Mouse (Mus musculus) kidney, adult 11 months (tissue): ENCODE measurements around the gene Olfr646.

Experiments
- DNase-seq: peaks from one replicate; pipeline ENCODE4 v3.0.0; 2022

Gene Olfr646

DNA sequence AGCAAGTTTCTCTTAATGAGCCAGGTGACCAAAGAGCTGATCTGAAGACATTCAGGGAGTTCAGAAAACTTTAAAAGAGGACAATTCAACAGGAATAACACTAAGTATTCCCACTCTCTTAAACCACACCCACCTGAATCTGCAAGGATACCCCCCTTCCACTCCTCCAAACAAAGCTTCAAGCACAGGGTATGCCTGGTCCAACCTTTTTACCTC lies at the start of gene Olfr646:
Olfr646 (plus strand) TSS at position 117 of the 216 bp plus-strand sequence.
- no peak for DNase-seq

DNA sequence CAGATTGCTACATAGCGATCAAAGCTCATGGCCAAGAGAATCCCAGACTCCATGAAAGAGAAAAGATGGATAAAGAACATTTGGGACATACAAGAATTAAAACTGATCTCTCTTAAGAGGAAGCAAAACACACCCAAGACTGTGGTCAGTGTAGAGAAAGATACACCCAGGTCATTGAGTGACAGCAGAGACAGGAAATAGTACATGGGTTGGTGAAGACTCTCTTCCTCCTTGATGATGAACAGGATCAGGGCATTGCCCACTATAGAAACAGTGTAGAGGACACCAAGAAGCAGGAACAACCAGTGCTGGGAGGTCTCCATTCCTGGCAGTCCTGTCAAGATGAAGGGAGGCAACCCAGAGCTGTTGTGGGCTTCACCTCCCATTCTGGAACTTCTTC lies 45.5 kb upstream of the Olfr646 start:
- no peak for DNase-seq

DNA sequence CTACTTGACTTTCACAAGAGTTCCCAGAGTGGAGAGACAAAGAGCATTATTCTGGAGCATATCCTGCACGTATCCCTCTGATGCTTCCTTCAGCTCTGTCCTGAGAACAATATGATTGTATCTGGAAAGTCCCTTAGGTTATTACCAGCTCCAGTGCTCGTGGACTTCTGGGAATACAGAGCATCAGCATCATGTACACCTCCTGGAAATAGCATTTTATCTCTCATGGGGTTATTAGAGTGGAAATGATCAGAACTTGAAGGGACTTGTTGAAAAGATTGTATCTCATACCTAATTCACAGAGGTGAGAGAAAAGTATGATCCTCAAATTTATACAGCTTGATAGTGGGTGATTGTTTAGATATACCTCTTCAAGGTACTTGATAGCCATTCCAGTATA lies 43.3 kb upstream of the Olfr646 start, which contains the start of gene 4930516K23Rik:
4930516K23Rik (minus strand) TSS at position 101 of the 400 bp plus-strand sequence.
- no peak for DNase-seq

DNA sequence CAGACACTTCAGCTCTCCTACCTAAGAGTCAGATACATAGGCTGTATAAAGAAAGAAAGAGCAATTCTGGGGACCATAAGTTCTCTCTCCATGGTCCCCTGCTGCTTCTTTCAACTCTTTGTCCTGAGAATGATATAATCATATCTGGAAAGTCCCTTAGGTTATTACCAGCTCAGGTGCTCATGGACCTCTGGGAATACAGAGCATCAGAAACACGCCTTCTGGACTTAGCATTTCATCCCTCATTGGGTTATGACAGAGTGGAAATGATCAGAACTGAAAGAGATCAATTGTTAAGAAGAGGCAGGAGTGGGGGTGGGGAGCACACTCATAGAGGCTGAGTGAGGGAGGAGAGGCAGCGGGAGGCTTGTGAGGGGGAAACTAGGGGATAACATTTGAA lies 32.9 kb upstream of the Olfr646 start, which contains the start of gene Olfr644:
Olfr644 (minus strand) TSS at position 101 of the 400 bp plus-strand sequence.
- no peak for DNase-seq

DNA sequence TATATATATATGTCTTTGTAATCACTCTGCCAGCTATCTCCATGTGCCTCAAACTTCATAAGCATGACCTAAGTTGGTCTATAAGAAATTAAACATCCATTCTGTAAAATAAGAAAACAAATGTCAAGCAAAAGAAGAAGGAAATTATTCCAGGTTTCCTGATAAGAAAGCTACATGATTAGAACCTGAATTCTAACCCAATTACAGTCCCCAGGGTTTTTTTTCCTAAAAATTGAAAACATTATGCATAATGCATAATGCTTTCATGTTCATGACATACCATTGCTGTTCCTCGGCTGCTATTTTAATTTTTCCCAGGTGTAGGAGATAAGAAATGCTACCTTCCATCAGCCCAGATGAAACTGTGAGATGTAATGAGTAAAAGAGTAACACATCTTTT lies 19.3 kb upstream of the Olfr646 start, which contains the start of gene Olfr645:
Olfr645 (minus strand) TSS at position 101 of the 400 bp plus-strand sequence.
- DNase-seq: no peak

DNA sequence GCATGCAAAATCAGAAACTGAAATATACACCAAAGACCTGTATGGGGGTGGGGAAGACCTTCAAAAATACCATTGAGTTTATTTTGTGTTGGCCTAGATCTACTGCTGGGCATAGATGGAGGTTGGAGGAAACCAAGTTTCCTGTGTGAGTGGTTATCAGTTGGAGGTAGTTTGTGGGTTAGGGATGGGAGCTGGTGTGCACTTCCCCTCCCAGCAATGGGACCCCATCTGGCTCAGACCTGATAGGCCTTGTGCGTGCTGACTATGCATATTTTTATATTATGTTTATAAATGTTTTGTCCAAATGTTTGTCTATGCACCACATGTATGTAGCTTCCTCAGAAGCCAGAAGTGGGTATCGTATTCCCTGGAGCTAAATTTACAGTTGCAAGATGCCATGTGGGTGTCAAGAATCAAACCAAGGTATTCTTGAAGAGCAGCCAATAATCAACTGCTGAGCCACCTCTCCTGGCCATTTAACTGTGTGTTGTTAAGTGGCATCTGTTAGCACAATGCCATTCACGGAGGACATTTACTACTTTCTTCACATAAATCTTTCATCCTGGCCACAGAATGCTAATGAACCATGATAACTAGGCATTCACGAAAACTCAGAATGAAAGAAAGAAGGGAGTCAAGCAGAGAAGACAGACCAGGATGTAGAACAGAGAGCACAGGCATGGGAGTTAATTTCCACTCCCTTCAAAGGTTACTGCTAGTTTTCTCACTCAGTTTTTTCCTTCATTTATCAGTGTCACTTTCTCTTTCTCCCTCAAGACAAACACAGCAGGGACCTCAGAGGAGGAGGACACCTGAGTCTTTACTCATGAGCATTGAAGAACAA lies 538 bp upstream of the Olfr646 start:
- no peak for DNase-seq

DNA sequence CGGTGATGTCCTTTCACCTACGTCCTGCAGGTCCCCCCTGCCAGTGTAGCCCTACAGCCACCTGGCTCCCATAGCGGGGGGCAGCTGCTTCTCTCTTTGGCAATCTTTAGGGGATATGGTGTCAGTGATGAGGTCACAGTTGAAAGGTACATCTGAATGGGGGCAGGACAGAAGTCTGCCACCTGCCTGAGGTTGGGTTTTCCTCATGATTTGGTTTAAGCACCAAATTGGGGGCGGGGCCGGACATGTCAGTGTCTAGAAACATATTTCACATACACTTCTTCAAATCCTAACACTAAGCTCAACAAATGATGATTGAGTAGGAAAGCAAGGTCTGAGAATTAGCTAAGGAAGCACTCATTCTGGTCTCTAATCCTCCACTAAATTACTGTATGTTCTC lies 25.1 kb downstream of the Olfr646 start, which contains the start of gene Ubqln5:
Ubqln5 (minus strand) TSS at position 101 of the 400 bp plus-strand sequence.
- no peak for DNase-seq

DNA sequence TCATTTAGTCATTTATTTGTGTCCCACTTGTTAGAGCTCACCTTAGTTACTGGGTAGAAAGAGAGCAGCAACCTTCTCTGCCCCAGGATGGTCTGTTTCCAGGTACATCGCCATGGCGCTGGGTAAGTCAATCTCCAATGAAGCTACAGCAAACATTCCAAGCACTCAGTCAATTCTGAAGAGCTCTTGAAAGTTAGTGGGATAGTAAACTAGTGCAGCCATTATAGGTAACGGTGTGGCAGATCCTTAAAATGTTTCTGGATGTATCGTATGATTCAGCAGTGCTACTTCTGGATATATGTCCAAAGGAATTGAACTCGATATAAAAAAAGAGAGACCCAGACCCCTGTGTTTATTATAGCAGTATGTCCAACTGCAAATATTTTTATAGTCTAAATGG lies 32.6 kb downstream of the Olfr646 start, which contains the start of gene Olfr643:
Olfr643 (minus strand) TSS at position 101 of the 400 bp plus-strand sequence.
- no peak for DNase-seq

DNA sequence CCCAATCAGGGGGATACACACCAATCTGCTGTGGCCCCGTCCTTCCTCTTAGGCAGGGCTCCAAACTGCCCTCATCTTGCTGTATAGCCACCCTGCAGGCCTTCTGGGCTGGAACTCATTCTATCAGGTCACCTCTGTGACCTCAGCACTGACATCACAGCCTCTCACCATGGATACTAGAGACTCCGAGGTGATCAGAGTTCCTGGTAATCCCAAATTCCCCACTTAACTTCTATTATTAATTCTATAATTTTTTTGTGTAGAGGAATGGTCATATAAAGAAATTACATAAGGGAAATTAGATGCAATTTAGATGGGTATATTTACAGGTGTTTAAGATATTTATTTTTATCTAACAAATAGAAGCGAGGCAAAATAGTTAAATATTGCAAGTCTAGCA lies 38.5 kb downstream of the Olfr646 start, which contains the start of gene Ubqln3:
Ubqln3 (minus strand) TSS at position 101 of the 400 bp plus-strand sequence.
- no peak for DNase-seq

DNA sequence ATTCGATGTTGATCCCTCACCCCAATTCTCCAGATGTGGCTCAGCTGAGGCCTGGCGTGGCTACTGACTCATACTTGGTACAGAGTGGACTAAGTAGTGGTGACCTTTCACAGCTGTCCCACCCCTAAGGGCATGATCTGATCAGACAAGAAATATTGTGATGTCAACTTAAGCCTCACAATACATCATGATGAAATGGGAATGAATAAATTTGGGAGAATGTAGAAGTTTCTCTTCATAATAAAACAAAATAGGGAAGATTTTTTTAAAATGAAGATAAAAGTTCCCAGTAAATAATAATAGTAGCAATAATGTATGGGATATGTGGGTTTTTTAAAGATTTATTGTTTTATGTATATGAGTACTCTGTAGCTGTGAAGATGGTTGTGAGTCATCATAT lies 45.8 kb downstream of the Olfr646 start, which contains the start of gene Ubqlnl:
Ubqlnl (minus strand) TSS at position 101 of the 400 bp plus-strand sequence.
- no peak for DNase-seq
